Mouse (Mus musculus): Measurements from ENCODE around the gene Olfr320.
"Not testable (repeated sequence)": the region's sequence is repeated elsewhere in the genome, so short reads cannot be mapped to it uniquely, and the experiment has no call there.

Gene Olfr320

GRCm38 (mm10) chr11:58680799-58681198 lies at the start of gene Olfr320:
TSS of gene Olfr320 (plus strand) at chr11:58681099.
- DNase-seq: no peak

DNA sequence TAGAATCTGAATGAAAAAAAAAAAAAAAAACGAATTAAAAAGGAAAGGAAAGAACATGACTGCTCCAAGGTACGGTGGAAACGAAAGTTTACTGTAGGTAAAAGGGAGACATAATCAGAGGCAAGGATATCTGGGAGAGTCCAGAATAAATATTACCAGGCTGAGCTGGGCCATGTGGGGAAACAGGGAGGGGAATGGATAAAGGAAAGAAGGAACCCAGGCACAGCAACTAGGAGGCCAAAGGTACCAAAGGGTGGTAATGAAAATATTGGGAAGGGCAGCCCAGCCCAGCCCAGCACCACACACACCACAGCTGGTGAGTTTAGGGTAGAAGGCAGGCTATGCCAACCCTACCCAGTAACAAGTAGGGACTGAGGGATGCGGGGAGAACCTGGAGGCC lies 46.0 kb upstream of the Olfr320 start:
- no peak for DNase-seq

DNA sequence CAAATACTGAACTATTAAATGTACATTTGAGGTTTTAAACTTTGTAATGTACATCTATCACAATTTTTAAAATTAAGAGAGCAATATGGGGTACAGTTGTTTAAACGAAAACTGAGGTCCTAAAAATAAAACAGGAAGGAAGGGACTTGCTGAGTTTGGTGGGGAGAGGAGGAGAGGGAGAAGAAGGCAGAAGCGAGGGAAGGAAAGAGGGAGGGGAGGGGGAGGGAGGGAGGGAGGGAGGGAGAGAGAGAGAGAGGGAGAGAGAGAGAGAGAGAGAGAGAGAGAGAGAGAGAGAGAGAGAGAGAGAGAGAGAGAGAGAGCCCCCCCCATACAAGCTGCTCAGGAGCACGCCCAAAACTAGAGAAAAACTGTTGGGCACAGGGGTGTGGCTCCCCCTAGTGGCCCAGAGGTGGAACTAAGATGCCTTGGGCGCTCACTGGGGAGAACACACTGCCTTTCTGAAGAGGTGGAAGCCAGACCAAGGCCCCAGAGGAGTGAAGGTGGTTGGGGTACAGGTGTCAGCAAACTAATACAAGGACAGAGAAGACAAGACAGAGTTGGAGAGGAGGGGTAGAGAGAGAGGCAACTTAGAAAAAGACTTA lies 44.4 kb upstream of the Olfr320 start:
- DNase-seq: peak; percentile 59 to 68

GRCm38 (mm10) chr11:58638176-58638701 lies 42.7 kb upstream of the Olfr320 start:
- DNase-seq: no peak

- DNase-seq: peak; percentile 39 to 54
Observed at GRCm38 (mm10) chr11:58640272-58640867, 40.5 kb upstream of the Olfr320 start, which contains the start of gene Trim58. TSS of gene Trim58 (plus strand) at chr11:58640465.

GRCm38 (mm10) chr11:58641057-58641456 lies 39.8 kb upstream of the Olfr320 start:
- DNase-seq: no peak

- no peak for DNase-seq
Observed at GRCm38 (mm10) chr11:58641638-58642358, 39.1 kb upstream of the Olfr320 start.

- DNase-seq: peak; percentile 32 to 36
Observed at GRCm38 (mm10) chr11:58643350-58643749, 37.5 kb upstream of the Olfr320 start.

DNA sequence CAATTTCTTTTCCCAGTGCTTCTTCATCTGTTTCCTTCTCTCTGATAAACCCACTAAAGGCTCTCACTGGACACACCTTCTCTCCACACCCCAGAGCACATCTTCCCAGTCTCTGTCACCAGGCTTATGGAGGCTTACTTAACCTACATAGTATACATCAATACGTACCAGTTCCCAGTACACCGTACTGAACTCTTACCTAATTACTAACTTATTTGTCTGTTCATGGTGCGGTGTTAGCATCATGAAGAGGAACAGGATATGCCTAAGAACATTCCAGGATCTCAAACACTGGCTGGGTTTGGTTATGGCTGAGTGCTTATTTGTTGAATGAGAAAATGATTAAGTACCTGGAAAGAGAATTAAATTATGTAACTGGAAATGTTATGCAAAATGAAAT lies 25.7 kb upstream of the Olfr320 start:
- no peak for DNase-seq

DNA sequence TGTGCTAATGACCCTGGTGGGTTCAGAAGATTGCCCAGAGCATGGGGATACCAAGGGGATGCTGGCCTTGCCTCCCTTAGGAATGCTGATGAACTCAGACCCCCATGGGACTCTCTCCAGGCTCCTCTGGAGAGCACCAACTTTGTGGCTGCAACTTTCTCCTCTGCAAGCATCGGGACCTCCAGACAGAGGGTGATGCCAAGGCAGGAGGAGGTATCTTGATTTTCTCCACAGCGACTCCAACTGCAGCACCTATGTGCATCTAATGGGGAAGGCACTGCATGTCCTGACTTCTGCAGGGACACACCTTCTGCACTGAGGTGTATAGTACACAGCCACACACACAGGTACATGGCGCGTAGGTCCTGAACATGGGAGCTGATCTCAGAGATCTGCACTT lies 22.3 kb upstream of the Olfr320 start, which contains the start of gene Olfr322:
Gene Olfr322 (plus strand): TSS at position 187 of the 400 bp plus-strand sequence.
- no peak for DNase-seq

DNA sequence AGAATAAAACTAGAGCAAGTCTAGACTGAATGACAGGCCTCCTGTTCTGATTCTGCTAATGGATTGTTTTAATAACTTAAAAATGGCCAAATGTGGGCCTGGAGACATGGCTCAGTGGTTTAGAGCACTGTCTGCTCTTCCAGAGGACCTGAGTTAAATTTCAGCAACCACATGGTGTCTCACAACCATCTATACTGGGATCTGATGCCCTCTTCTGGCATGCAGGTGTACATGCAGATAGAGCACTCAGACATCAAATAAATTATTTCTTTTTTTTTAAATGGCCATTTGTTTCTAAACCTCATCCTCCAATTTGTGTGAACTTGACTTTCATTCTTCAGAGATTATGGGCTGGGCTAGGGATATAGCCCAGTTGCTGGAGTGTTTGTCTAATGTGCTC lies 11.6 kb upstream of the Olfr320 start:
- DNase-seq: no peak

DNA sequence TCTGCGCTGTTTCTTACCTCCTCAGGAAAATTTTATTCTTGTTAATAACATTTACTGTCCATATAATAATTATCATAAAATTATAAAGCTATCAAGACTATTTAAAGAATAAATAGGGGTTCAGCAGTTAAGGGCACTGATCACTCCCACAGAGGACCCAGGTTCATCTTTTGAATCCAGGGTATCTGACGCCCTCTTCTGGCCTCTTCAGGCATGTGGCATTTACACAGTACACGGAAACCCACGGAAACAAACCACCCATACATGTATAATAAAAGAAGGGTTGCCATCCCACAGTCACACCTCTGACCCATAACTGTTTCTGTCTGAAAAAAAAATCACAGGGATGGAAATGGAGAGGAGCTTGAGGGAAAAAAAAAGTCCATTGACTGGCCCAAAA lies 9.1 kb upstream of the Olfr320 start:
- DNase-seq: no peak

- no peak for DNase-seq
Observed at GRCm38 (mm10) chr11:58698862-58699261, 18.0 kb downstream of the Olfr320 start, which contains the start of gene Olfr319. TSS of gene Olfr319 (plus strand) at chr11:58699162.

GRCm38 (mm10) chr11:58709086-58709485 lies 28.2 kb downstream of the Olfr320 start:
- DNase-seq: no peak

- not testable (repeated sequence) for DNase-seq
Observed at GRCm38 (mm10) chr11:58717723-58718122, 36.8 kb downstream of the Olfr320 start.

GRCm38 (mm10) chr11:58719701-58720100 lies 38.8 kb downstream of the Olfr320 start:
- no peak for DNase-seq

DNA sequence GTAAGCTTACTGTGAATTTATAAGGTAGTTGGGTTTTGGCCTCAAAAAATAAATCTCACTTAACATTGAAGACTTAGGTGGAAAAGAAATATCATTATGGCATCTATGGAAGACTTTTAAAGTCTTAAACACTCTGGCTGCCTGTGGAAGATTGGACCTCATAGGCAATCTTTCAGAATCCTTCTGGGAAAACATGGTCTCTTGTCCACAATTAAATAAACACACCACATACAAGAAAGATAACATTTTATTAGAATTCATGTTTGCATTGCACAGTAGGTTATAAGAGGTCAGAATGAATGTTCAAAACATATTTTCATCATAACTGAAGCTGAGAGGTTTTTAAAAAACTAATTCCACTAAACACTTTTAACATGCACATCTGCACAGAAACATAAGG lies 43.0 kb downstream of the Olfr320 start, which contains the start of gene Olfr318:
Gene Olfr318 (minus strand): TSS at position 101 of the 400 bp plus-strand sequence.
- DNase-seq: no peak

DNA sequence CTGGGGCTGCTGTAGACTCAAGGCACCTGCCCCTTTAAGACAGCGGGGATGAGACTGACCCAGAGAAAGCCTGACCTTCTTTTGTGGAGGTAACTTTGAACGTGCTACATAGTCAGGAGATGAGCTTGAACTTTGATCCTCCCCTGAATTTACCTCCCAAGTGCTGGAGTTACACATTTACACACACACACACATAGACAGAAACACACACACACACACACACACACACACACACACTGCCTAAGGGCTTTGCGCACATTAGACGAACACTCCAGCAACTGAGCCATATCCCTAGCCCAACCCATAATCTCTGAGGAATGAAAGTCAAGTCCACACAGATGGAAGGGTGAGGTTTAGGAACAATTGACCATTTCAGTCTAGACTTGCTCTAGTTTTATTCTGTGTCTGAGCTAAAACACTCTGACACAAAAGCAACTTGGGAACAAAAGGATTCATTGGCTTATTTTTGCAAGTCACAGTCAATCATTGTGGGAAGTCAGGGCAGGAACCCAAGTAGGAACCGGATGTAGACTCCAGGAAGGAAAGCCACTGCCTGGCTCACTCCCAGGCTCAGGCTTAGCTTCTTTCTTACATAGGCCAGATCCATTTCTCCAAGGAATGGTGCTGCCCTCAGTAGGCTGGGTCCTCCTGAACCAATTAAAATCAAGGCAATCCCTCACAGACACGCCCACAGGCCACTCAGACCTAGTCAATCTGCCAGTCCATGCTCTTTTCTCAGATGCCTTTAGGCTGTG lies 47.2 kb downstream of the Olfr320 start:
- peak; percentile 14 to 41 for DNase-seq

GRCm38 (mm10) chr11:58733372-58733771 lies 52.5 kb downstream of the Olfr320 start:
- DNase-seq: no peak
